Mouse (Mus musculus): ENCODE data around the gene Chrna9. TPM values are rescaled to one million over a fixed set of nuclear protein-coding genes. Genes with fewer than 3 reads are reported as not detected.

Gene Chrna9
- polyA plus RNA-seq, 1 experiment from 2014 or later: 0.26 TPM

DNA sequence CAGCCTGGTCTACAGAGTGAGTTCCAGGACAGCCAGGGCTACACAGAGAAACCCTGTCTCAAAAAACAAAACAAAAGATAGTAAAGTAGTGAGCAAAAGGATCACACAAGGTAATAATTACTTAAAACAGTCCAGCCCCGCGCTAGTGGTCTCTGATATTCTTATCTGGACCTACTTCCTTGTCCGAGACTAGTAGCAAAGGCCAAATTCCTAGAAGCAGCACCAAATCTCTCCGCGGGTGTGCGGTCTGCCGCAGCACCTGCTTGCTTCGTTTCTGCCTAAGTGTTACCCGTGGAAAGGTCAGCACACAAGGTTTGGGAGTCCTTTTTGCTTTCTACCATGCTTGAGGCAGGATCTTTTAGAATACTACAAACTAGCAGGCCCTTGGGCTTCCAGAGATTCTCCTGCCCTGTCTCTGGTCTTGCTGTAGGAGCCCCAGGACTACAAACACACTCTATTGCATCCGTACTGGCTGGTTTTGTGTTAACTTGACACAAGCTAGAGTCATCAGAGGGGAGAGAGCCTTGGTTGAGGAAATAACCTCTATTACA, 32.8 kb upstream of the Chrna9 start:
- H3K9me3 ChIP-seq (replicated peaks): peaks cover 27% of the 10 kb centered on the region
- H3K27me3 ChIP-seq (replicated peaks): no peaks in the 10 kb centered on the region
- H3K9ac ChIP-seq: no peak overlapping the region
- no peak for ATAC-seq (ENCODE audit: insufficient number of reproducible peaks, low FRiP score)
- no peak overlapping the region for H3K27ac ChIP-seq (ENCODE audit: poor library complexity, severe bottlenecking)
- H3K4me1 ChIP-seq (replicated peaks): peaks cover 7% of the 10 kb centered on the region
- H3K4me3 ChIP-seq: no peak overlapping the region
- no peaks in the 10 kb centered on the region for H3K36me3 ChIP-seq
- H3K4me2 ChIP-seq: no peak overlapping the region
- 61% methylated on average over 10 of the region's 10 CpGs for WGBS

DNA sequence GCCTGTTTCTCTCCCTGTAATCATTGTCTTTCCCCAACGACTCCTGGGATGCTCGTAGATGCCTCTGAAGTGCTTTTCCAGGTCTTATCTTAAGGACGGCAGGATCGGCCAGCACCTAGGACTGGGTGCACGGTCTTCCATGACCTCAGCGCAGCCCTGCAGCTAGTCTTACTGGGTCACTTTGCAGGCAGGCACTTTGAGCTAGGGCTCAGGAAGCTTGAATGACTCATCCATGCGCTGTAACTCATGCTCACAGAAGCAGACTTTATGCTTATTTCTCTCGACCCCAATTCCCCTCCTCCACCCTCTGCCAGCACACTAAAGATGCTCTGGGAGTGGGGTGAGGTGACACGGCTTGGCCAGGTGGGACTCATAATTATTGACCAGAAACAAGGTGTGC, 31.9 kb upstream of the Chrna9 start:
- H3K4me1 ChIP-seq (replicated peaks): peaks cover 5% of the 10 kb centered on the region
- 74% methylated on average over 9 of the region's 9 CpGs for WGBS
- no peak overlapping the region for H3K27ac ChIP-seq (ENCODE audit: poor library complexity, severe bottlenecking)
- H3K27me3 ChIP-seq (replicated peaks): no peaks in the 10 kb centered on the region
- H3K9me3 ChIP-seq (replicated peaks): peaks cover 27% of the 10 kb centered on the region
- no peak overlapping the region for H3K9ac ChIP-seq
- ATAC-seq (ENCODE audit: insufficient number of reproducible peaks, low FRiP score): no peak
- no peak overlapping the region for H3K4me2 ChIP-seq
- no peak overlapping the region for H3K4me3 ChIP-seq
- H3K36me3 ChIP-seq: no peaks in the 10 kb centered on the region

DNA sequence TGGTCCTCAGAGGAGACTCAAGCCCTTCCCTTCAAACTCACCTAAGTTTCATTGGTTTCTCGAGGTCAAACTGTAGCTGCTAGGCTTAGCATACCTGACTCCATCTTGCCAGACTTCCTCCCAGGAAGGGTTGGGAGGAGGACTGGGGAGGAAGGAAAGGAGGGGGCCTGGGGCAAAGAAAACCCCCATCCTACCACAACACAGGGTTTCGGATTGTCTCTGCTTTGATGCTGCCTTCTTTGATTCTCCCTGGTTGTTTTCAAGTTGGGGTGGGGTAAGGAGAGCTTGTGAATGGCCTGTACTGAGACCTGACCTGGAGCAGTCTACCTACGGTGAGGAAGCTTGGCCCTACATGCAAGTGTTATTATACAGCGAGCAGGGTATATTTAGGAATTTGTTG, 30.2 kb upstream of the Chrna9 start:
- 88% methylated on average over 4 of the region's 4 CpGs for WGBS
- H3K36me3 ChIP-seq: no peaks in the 10 kb centered on the region
- no peak for ATAC-seq (ENCODE audit: insufficient number of reproducible peaks, low FRiP score)

DNA sequence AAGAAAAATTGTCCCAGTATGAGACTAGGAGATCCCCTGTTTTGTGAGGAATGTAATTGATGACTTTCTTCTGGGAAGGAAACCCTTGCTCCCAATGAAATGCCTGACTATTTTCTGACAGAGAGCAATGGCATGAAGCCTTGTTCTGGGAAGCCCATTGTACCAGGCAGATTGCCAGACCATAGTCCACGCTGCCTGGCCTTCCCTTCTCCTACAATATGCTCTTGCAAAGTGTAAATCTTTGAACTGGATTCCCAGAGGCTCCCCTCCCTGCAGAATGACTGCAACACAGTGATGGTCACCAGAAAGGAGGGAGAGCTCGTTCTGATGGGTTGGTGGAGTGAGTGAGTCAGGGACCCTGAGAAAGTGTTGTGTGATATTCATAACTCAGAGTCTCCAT, 26.0 kb upstream of the Chrna9 start:
- Histone ChIP-seq H3K4me3 (no peak overlapping the region), H3K36me3 (no peaks in the 10 kb centered on the region), H3K4me1 (replicated peaks) (no peaks in the 10 kb centered on the region), H3K9ac (no peak overlapping the region), H3K9me3 (replicated peaks) (peaks cover 16% of the 10 kb centered on the region), H3K27ac (ENCODE audit: poor library complexity, severe bottlenecking) (no peak overlapping the region), H3K4me2 (no peak overlapping the region), H3K27me3 (replicated peaks) (no peaks in the 10 kb centered on the region; the same call in 1 of the 2 replicates)
- no peak for ATAC-seq (ENCODE audit: insufficient number of reproducible peaks, low FRiP score)
- WGBS: 63% methylated on average over 2 of the region's 2 CpGs

More for the DNA sequence above, 30.2 kb upstream of the Chrna9 start:
- peaks cover 5% of the 10 kb centered on the region for H3K4me1 ChIP-seq (replicated peaks)
- H3K4me2 ChIP-seq: no peak overlapping the region
- peaks cover 27% of the 10 kb centered on the region for H3K9me3 ChIP-seq (replicated peaks)
- H3K9ac ChIP-seq: no peak overlapping the region
- no peaks in the 10 kb centered on the region; the same call in 1 of the 2 replicates for H3K27me3 ChIP-seq (replicated peaks)
- no peak overlapping the region for H3K4me3 ChIP-seq
- no peak overlapping the region for H3K27ac ChIP-seq (ENCODE audit: poor library complexity, severe bottlenecking)

DNA sequence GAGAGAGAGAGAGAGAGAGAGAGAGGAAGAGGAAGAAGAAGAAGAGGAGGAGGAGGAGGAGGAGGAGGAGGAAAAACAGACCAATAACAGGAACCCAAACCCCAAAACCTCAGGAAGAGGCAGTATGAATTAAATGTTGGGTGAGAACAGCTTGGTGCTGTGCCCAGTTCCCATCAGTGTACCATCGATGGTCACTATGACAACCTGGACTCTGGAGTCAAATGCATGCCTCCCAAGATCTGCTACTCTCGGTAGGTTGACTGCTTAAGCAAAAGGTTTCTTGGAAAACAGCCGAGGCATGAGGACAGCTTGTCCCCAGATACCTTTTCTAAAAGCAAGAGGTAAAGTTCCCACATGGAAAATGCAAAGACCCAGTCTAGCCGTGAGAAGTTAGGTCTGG, 25.4 kb upstream of the Chrna9 start:
- Histone ChIP-seq H3K4me2 (no peak overlapping the region), H3K4me1 (replicated peaks) (no peaks in the 10 kb centered on the region), H3K4me3 (no peak overlapping the region), H3K36me3 (no peaks in the 10 kb centered on the region), H3K27ac (ENCODE audit: poor library complexity, severe bottlenecking) (no peak overlapping the region), H3K9ac (no peak overlapping the region), H3K9me3 (replicated peaks) (peaks cover 11% of the 10 kb centered on the region), H3K27me3 (replicated peaks) (no peaks in the 10 kb centered on the region; the same call in 1 of the 2 replicates)
- WGBS: 79% methylated on average over 4 of the region's 4 CpGs
- ATAC-seq (ENCODE audit: insufficient number of reproducible peaks, low FRiP score): no peak

DNA sequence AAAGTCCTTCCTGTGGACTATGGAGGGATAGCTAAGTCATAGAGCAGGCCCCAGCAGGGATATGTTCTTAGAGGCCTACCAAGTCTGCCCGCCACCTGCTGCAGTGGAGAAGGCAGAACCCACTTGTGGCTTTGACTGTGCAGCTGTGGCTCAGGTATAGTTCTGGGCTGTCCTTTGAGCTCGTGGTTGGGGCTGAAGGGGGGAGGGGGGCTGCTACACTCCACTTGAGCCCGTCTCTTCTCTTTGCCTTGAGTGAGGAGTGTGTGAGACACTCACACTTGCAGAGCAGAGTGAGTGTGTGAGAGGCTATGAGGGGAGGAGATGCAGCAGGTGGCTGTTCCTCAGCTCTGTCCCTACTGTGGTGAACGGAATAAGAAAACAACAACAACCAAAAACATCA, 24.3 kb upstream of the Chrna9 start:
- H3K9me3 ChIP-seq (replicated peaks): 0 out of 2 replicates have a peak, but pooled peaks cover 3% of the 10 kb centered on the region
- no peak overlapping the region for H3K4me2 ChIP-seq
- H3K4me3 ChIP-seq: no peak overlapping the region
- ATAC-seq (ENCODE audit: insufficient number of reproducible peaks, low FRiP score): no peak
- no peaks in the 10 kb centered on the region for H3K36me3 ChIP-seq
- no peak overlapping the region for H3K9ac ChIP-seq
- 71% methylated on average over 4 of the region's 4 CpGs for WGBS
- no peaks in the 10 kb centered on the region for H3K4me1 ChIP-seq (replicated peaks)
- no peaks in the 10 kb centered on the region; the same call in 1 of the 2 replicates for H3K27me3 ChIP-seq (replicated peaks)
- H3K27ac ChIP-seq (ENCODE audit: poor library complexity, severe bottlenecking): no peak overlapping the region

DNA sequence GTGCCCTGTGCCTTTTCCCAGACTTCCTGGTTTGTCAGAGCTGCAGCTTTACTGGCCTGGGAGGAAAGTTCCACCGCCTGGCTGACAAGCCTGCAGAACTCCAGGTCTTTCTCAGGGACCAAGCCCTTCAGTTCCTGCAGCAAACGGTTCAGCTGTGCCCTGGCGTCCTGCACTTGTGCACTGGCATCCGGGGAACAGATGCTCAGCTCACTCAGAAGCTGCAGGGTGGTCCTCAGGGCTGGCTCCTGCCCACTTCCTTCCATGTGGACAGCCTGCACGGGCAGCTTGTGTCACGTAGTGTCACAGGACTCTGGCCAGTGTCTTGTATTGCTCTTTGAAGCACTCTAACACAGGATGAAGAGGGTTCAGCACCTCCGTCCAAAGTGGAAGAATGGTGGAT, 23.0 kb upstream of the Chrna9 start:
- Histone ChIP-seq H3K9me3 (replicated peaks) (no peaks in the 10 kb centered on the region), H3K36me3 (no peaks in the 10 kb centered on the region), H3K4me2 (no peak overlapping the region), H3K4me1 (replicated peaks) (no peaks in the 10 kb centered on the region), H3K4me3 (no peak overlapping the region), H3K9ac (no peak overlapping the region), H3K27ac (ENCODE audit: poor library complexity, severe bottlenecking) (no peak overlapping the region), H3K27me3 (replicated peaks) (no peaks in the 10 kb centered on the region; the same call in 1 of the 2 replicates)
- WGBS: 75% methylated on average over 7 of the region's 7 CpGs
- no peak for ATAC-seq (ENCODE audit: insufficient number of reproducible peaks, low FRiP score)

DNA sequence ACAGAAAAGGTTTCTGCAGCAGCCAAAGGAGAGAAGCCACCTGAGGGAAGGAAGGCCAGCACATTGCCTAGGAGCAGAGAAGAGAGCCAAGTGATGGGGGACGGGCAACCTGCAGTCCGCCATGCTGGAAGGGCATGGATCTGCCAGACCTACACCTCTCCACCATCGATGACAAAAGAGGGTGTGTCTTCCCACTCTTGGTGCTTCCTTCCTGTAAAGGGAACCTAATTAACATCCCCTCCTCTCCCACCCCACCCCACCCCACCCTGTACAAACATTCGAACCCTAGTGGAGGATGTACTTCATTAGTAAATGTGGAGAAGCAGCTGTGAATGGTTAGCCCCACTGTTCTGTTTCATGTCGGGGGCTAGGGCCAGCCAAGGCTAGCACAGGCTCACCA, 22.5 kb upstream of the Chrna9 start:
- no peak overlapping the region for H3K4me2 ChIP-seq
- 79% methylated on average over 5 of the region's 5 CpGs for WGBS
- no peak overlapping the region for H3K27ac ChIP-seq (ENCODE audit: poor library complexity, severe bottlenecking)
- no peak for ATAC-seq (ENCODE audit: insufficient number of reproducible peaks, low FRiP score)
- no peaks in the 10 kb centered on the region for H3K9me3 ChIP-seq (replicated peaks)
- H3K4me1 ChIP-seq (replicated peaks): no peaks in the 10 kb centered on the region
- no peak overlapping the region for H3K9ac ChIP-seq
- H3K27me3 ChIP-seq (replicated peaks): no peaks in the 10 kb centered on the region; the same call in 1 of the 2 replicates
- H3K36me3 ChIP-seq: no peaks in the 10 kb centered on the region
- H3K4me3 ChIP-seq: no peak overlapping the region

DNA sequence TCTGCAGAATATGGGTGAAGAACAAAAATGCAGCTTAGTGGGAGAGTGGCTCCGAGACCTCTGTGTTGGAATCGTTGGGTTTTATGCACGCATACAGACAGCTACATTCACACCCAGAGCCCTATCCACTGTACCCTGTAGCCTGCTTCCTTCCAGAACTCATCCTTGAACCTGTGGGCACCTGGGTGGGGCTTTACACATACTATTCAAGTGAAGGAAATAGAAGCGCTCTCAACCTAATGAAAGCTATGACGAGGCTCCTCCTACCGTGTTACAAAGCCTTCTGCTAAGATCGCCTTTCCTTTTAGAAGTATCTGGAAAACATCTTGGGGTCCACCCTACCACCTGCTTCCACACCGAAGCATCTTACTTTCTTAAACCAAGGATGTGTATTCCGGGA, 21.6 kb upstream of the Chrna9 start:
- Histone ChIP-seq H3K27ac (ENCODE audit: poor library complexity, severe bottlenecking) (no peak overlapping the region), H3K36me3 (no peaks in the 10 kb centered on the region), H3K4me1 (replicated peaks) (no peaks in the 10 kb centered on the region), H3K27me3 (replicated peaks) (no peaks in the 10 kb centered on the region; the same call in 1 of the 2 replicates), H3K4me2 (no peak overlapping the region), H3K4me3 (no peak overlapping the region), H3K9me3 (replicated peaks) (0 out of 2 replicates have a peak, but pooled peaks cover 2% of the 10 kb centered on the region), H3K9ac (no peak overlapping the region)
- WGBS: 85% methylated on average over 9 of the region's 9 CpGs
- no peak for ATAC-seq (ENCODE audit: insufficient number of reproducible peaks, low FRiP score)

DNA sequence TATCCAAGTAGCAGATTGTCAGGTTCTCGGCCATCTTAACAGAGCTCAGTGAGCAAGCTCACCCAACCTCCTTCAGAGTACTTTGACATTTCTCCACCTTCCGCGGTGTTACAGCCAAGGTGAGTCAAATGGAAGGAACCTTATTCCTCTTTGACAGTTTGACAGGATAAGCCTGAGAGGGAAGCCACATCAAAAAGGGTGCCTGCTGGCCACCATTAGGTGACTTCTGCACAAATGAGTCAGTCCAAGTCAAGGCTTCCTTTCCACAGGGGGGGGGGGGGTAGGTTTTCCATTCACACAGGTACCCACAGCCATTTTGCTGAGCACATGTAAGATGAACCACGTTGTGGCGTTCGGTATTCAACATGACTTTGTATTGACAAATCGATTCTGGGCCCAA, 20.4 kb upstream of the Chrna9 start:
- Histone ChIP-seq H3K36me3 (no peaks in the 10 kb centered on the region), H3K4me3 (no peak overlapping the region), H3K4me2 (no peak overlapping the region), H3K9me3 (replicated peaks) (0 out of 2 replicates have a peak, but pooled peaks cover 2% of the 10 kb centered on the region), H3K27ac (ENCODE audit: poor library complexity, severe bottlenecking) (no peak overlapping the region), H3K9ac (no peak overlapping the region), H3K27me3 (replicated peaks) (no peaks in the 10 kb centered on the region), H3K4me1 (replicated peaks) (0 out of 2 replicates have a peak, but pooled peaks cover 3% of the 10 kb centered on the region)
- 86% methylated on average over 7 of the region's 7 CpGs for WGBS
- ATAC-seq (ENCODE audit: insufficient number of reproducible peaks, low FRiP score): no peak

DNA sequence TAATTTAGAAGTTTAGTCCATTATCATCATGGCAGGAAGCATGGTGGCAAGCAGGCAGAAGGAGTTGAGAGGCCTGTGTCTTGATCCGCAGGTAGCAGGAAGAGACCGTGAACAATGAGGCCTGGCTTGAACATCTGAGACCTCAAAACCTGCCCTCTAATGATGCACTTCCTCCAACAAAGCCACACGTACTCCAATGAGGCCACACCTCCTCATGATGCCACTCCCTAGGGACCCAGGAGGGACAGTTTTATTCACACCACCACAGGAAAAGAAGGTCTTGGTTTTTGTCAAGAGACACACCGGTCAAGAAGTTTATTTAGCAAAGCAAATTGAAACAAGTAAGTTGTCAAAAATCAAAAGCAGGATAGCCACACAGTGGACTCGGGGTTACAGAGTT, 17.8 kb upstream of the Chrna9 start:
- Histone ChIP-seq H3K9me3 (replicated peaks) (0 out of 2 replicates have a peak, but pooled peaks cover 2% of the 10 kb centered on the region), H3K9ac (no peak overlapping the region), H3K27me3 (replicated peaks) (no peaks in the 10 kb centered on the region), H3K36me3 (no peaks in the 10 kb centered on the region), H3K4me2 (no peak overlapping the region), H3K4me3 (no peak overlapping the region), H3K27ac (ENCODE audit: poor library complexity, severe bottlenecking) (no peak overlapping the region), H3K4me1 (replicated peaks) (0 out of 2 replicates have a peak, but pooled peaks cover 5% of the 10 kb centered on the region)
- WGBS: 77% methylated on average over 5 of the region's 5 CpGs
- ATAC-seq (ENCODE audit: insufficient number of reproducible peaks, low FRiP score): no peak

DNA sequence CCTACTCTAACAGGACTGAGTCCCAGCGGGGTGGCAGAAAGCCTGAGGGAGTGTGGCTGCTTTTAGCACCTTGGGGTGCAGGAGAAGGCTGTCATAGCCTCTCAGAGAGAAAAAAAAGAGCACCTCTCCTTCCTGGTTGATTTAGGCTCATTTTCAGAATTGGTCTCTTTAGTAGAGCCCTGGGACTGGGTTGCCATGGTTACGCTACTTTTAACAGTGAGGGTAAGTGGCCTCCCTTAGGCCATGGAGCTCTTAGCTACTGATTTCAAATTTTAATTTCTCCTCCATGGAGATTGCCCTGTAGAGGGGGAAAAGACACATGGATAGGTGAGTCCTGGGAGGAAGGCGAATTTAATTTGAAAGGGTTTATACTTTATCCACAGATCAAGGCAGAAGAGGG, 16.1 kb upstream of the Chrna9 start:
- Histone ChIP-seq H3K9me3 (replicated peaks) (0 out of 2 replicates have a peak, but pooled peaks cover 2% of the 10 kb centered on the region), H3K9ac (no peak overlapping the region), H3K4me1 (replicated peaks) (0 out of 2 replicates have a peak, but pooled peaks cover 5% of the 10 kb centered on the region), H3K4me2 (no peak overlapping the region), H3K4me3 (no peak overlapping the region), H3K27me3 (replicated peaks) (no peaks in the 10 kb centered on the region), H3K27ac (ENCODE audit: poor library complexity, severe bottlenecking) (no peak overlapping the region), H3K36me3 (no peaks in the 10 kb centered on the region)
- 71% methylated on average over 3 of the region's 3 CpGs for WGBS
- ATAC-seq (ENCODE audit: insufficient number of reproducible peaks, low FRiP score): no peak
